Mouse (Mus musculus) layer of hippocampus, adult 18-20 months (tissue): ENCODE measurements at regions not wholly inside any gene's neighbourhood (a gene's known extent, or its start where the extent isn't known, plus 50 kb on each side); places are given as distances from the start of the nearest gene placed in this dataset.

ENCODE experiments used
- DNase-seq, 2 experiments: peaks; one replicate each; pipeline ENCODE4 v3.0.0; 2022; ENCODE audit warnings: low spot score in 2 of 2

GRCm38 (mm10) chr3:50939602-50940001 is 284.6 kb upstream of the Noct start:
- peak in 1 of 2 experiments; percentile 20 for DNase-seq

GRCm38 (mm10) chr3:50940656-50941055 is 283.6 kb upstream of the Noct start:
- no peak for DNase-seq

GRCm38 (mm10) chr3:50953456-50953855 is 270.8 kb upstream of the Noct start:
- DNase-seq: no peak

GRCm38 (mm10) chr3:50970386-50970785 is 253.9 kb upstream of the Noct start:
- DNase-seq: no peak

DNA sequence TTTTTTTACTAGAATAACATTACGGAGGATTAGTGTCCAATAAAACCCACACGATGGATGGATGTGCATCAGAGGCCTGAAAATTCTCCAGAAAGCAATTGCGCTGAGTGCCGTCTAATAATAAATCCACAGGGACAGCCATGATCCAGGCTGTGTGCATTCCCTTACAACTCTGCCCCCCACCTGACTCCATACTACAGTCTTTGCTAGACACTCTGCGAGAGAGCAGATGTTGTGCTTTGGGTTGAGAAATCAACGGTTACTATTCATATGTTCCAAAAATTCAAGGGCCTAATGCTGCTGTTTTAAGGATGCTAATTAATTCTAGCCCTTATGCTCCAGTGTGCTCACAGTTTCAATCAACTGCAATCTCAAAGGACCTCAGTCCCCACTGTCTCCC is 251.2 kb upstream of the Noct start:
- DNase-seq: peak in 1 of 2 experiments; percentile 18

DNA sequence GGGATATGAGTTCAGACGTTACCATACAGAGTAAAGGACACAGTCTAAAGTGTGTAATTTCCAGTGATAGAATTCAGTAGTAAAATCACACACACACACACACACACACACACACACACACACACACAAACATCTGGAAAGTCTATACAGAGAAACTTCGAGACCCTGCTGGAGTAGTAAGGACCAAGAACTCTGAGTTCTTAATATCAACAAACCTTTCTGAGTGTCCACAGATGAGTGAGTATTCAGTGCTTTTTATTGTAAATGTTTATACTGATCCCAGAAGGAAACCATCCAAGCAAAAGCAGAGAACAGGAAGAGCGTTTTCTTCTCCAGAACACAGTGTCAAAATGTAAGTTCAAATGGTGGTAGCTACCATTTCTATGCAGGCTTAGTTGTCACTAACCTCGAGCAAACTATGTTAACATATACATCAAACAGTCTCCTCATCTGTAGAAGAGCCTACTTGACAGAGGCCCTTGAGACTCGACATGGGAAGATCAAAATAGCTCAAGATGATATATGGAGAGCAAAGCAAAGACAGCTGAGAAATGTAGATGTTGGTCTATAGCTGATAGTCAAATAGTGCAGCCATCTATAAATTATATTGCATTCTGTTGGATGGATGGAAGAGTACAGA is 248.0 kb upstream of the Noct start:
- no peak for DNase-seq

DNA sequence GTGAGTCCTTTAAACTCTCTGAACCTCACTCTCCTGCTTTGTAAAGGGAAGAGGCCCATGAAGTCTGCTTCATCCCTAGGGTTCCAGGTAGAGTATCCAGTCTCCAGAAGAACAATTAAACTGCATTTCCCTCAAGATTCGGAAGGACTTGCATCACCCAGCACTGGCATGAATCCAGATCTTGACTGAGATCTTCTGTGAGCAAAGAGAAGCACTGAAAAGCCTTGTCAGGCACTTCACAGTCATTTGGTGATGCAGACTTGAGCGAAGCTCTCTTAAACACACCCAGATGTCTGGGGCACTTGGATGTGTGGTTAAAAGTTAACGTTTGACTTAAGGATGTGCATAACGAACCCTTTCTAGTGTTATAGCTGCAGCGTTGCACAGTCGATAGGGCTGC is 247.4 kb upstream of the Noct start:
- no peak for DNase-seq

- DNase-seq: no peak
These were observed 245.6 kb upstream of the Noct start for GRCm38 (mm10) chr3:50978636-50979035.

DNA sequence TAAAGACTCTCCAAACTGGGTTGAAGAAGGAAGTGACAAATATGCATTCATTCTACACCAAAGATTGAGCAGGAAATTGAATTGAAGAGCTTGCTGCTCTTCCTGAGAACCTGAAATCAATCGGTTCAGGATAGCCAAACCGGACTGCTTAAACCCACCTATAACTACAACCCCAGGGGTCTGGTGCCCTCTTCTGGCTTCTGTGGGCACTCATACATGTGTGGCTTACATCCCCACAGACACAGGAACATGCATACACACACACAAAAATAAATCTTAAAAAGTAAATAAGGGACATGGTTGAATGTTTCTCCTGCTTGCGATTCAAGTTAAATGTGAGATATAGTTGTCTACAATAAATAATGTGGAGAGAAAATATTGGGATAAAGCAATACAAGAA is 244.7 kb upstream of the Noct start:
- no peak for DNase-seq

DNA sequence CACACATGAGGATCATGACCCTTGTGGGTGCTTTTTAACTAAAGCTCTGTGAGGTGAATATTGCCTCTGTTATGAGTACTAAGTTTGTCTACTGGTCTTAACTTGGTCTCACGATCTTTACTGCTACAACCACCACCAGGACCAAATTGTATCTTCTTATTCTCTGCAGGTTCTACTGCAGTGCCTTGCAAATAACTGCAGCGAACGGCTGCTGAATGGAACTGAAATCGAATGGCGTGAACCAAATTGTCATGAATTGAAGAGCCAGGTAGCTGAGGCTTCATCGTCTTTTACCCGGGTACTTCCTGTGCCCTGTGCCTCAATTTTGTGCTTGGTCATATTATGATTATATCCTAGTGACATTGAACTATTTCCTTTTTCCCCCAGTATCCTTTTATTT is 242.5 kb upstream of the Noct start:
- no peak for DNase-seq

- DNase-seq: no peak
These were observed 241.6 kb upstream of the Noct start for GRCm38 (mm10) chr3:50982649-50983048.

- peak in 1 of 2 experiments; percentile 53 for DNase-seq
These were observed 241.1 kb upstream of the Noct start for GRCm38 (mm10) chr3:50983126-50983525.

DNA sequence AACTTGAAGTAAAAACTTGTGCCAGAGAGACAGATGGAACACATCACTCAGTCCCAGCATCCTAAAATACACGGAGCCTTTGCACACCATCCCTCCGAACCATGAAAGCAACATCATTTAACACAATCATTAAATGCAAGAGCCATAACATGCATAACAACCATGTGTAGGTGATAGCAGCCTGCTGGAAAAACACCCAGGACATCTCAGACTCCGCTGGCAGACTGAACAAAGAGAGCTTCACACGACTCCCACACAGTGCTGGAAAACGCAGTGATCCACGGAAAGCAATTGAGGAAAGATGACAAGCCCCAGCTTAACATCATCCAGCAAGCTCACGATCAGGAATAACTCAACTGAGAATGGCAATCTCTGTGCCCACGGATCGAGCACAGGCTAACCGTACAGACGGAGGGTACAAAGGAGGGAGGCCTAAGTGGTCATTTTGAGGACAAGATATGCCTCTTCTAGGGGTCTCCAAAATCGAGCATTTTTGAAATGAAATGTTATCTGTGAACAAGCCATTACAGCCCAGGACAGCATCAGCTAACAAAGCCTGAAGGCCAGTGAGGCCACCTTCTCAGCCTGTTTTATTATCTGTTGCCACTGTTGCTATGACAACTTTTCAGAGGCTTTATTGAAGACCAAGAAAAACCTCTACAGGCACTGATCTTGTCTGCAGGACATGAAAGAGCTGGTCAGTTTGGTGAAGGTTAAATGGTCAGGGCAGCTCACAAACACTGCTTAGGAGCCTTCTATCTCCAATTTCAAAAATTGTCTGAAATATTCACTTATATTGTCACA is 240.1 kb upstream of the Noct start:
- peak; percentile 35 to 80 for DNase-seq

- no peak for DNase-seq
These were observed 236.4 kb upstream of the Noct start for GRCm38 (mm10) chr3:50987821-50988220.

DNA sequence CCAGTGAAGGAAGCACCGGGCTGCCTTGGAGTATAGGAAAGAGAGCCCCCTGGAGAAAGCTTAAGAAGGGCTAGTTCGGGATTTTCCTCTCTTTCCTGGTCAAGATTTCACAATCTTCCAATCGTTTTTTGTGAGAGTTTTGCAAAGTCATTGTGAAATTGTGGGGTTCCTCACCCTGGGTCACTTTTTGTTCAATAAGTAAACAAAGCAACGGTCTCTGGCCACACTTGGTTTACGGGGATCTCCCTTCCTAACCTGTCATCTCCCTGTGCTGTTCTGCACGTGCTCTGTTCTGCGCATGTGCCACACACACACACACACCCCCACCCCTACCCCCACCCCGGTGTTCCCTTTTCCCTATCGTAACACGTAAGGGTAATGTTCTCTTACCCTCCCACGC is 233.4 kb upstream of the Noct start:
- DNase-seq: no peak

DNA sequence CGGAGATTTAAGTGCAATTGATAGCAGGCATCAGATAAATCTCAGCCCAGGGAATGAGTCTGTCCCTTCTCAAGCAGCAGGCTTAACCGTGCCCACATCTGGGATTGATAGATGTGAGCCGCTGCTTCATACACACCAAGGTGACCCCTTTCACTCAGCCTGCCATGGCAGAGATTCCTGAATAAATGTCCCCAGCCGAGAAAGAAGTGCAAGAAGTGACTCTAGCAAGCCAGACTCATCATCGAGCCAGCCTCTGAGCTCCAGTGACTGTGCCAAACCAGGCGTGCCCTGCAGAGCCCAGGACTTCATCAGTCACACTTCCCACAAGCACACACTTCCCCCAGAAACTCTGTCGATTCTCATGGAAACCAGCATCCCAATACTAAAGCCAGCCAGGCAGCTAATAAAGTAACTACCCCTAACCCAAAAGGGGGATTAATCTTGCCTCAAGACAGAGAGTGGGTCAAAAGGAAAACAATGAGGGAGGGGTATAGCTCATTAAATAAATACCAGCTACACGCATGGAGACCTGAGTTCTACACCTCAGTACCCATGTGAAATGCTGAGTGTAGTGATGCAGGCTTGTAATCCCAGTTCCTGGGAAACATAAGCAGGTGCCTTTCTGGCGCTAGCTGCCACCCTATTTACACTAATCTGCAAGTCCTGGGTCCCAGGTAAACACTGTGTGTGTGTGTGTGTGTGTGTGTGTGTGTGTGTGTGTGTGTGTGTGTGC is 231.5 kb upstream of the Noct start:
- DNase-seq: peak in 1 of 2 experiments; percentile 21

DNA sequence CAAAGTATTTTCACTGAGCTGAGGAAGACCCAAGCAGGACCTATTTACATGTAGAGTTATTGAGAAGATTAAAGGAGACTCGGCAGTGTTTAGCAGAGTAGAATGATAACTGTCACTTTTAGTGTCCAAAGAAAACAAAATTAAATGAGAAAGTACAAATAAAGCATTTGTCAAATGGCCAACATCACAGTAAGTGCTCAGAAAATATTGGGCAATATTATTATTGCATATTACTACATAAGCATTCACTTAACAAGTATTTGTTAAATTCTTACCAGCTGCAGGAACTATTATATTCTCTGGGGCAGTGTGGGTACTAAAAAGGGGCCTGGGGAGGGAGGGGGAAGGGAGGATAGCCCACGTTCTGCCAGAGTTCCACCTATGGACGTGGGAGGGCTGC is 224.5 kb upstream of the Noct start:
- DNase-seq: no peak

DNA sequence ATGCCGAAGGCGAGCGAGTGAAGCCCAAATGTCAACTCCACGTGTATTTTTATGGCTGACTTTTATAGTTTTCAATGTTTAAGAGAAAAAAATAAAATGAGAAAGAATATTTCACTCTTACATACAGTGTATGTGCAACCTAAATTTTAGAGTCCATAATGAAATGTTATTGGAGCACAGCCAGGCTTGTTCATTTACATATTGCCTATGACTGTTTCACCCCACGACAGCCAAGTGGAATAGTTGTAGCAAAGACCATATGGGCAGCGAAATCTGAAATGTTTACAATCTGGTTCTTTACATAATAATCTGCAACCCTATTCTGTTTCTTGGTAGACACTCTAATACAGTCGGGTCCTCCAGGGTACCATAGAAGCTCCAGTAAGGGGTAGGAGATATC is 223.3 kb upstream of the Noct start:
- DNase-seq: no peak

DNA sequence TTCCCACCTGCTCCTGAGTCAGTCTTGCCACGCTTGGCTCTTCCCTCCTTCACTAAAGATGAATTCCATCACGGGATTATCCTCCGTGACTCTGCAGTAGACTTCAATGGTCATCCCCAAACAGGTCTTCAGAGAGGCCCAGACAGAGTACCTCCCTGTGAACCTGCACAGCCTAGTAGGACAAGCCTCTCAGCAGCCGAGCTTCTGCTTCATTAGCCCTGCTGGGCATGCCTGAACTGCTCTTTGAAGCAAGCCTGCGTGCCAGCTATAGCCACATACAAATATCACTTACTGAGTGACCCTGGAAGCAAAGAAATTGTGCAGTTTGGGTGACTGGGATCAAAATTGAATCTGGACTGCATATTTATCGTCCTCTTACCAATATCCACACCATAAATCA is 221.6 kb upstream of the Noct start:
- DNase-seq: no peak

GRCm38 (mm10) chr3:51003506-51004170 is 220.6 kb upstream of the Noct start:
- DNase-seq: no peak

DNA sequence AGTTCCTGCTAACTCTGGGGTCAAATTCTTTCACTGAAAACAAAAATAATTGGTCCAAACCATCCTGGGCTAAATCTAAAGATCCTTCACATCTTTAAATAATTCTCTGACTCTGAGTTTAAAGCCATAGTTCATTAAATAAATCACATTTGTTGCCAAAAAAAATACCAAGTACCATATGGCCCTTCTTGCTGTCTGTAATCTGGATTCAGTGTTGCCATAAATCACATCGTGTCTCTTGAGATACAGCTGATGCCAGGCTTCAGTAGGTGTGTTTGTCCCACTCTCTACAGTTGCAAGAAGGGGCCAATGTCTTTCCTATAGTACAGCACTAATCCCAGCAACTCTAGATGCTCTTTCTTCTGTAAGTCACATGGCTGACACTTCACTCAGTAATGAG is 220.0 kb upstream of the Noct start:
- DNase-seq: peak in 1 of 2 experiments; percentile 41

DNA sequence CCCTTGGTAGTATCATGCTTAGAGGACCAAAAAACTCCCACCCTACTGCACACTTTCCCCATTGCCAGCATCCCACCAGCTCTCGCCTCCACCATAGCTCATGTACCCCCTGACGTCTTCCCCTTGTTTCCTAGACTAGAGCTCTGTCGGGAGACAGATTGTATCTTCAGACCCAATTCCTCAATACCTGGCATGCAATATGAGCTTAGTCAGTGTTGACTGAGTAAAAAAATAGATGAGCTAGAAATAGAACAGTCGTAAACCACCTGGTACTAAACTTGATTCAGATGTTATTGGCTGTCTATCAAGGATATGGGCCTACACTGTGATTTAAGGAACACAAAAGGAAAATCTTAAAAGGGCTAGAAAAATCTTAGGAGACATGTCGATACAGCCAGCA is 215.1 kb upstream of the Noct start:
- DNase-seq: no peak
